Mouse (Mus musculus): ENCODE measurements around the gene Ildr1.

- TF ChIP-seq CTCF (IDR thresholded peaks at IDR 0.05; ENCODE audit: low read depth) (no peak), EP300 (IDR thresholded peaks at IDR 0.05; ENCODE audit: low read depth) (no peak)
Observed at GRCm38 (mm10) chr16:36732572-36732971, 38.8 kb downstream of the Ildr1 start.

Data from liver, embryonic 14.5 days (tissue).